Mouse (Mus musculus) ovary, adult 18-20 months (tissue): Measurements from ENCODE around the gene Icam4.

ENCODE experiments used
- DNase-seq: peaks from one replicate; pipeline ENCODE4 v3.0.0; 2022; ENCODE audit warnings: low spot score, mixed read lengths

The Icam4 gene

DNA sequence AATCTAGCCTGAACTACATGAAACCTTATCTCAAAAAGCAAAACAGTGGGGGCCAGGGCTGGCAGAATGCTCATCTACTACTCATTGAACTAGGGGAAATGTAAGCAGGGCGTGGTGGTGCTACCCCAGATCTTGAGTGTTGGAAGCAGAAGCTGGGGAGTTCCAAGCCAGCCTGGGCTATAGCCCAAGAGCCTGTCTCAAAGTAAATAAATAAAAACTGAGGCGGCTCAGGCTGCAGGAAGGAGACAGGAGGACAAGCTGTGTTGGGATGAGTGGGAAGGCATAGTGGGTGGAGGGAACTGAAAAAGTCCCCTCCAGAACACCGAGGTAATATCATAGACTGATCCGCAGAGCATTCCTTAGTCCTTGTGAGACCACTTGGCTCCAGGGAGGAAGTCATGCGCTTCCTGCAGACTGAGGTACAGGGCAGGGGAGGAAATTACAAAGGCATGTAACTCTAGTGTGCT lies 17.3 kb upstream of the Icam4 start:
- no peak for DNase-seq

DNA sequence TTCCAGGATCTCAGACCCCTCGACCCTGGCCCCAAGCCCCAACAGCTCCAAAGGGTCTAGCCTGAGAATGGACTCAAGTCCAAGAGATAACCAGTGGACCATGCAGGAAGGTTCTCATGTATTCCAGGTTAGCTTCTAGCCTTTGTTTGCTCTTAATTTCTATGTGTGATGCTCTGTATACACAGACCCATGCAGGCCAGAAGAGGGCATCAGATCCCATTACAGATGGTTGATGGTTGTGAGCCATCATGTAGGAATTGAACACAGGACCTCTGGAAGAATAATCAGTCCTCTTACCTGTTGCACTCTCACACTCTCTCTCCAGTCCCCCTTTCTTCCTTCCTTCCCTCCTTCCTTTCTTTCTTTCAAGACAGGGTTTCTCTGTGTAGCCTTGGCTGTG lies 16.8 kb upstream of the Icam4 start:
- no peak for DNase-seq

DNA sequence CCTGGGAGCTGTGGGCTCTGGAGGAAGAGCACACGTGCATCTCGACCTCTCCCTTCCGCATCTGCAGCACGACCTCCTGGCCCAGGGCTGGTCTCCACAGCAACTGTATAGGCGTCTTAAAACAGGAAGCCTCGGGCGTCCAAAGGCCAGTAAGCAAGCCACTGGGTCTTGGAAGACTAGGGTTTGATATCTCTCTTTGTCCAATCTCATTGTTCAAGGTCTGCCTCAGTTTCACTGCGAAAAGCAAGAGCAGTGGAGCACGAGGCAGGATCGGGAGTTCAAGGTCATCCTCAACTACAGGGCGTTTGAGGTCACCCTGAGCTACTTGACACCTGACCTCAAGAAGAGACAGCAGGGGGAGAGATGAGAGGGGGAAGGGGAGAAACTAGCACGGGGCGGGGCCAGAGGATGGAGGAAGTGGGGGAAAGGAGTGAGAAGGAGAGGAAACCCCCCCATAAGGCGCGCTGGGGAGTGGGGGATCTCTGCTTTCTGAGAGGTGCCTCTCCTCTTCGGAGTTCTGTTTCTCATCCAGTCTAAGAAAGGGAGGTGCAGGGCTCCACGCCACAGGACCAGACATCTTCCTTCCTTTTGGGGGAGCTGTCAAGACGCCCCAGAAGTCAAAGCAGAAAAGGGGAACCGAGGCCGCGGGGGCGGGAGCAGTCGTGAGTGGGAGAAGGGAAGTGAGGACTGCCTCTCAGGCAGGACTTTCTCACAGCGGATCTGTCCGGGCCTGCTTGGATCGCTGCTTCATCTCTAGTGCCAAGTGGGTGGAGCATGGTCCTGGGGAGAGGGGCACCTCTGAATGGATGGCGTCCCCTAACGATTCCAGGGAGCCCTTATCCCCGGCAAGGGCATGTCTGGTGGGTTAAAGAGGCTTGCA lies 14.2 kb upstream of the Icam4 start:
- DNase-seq: no peak

DNA sequence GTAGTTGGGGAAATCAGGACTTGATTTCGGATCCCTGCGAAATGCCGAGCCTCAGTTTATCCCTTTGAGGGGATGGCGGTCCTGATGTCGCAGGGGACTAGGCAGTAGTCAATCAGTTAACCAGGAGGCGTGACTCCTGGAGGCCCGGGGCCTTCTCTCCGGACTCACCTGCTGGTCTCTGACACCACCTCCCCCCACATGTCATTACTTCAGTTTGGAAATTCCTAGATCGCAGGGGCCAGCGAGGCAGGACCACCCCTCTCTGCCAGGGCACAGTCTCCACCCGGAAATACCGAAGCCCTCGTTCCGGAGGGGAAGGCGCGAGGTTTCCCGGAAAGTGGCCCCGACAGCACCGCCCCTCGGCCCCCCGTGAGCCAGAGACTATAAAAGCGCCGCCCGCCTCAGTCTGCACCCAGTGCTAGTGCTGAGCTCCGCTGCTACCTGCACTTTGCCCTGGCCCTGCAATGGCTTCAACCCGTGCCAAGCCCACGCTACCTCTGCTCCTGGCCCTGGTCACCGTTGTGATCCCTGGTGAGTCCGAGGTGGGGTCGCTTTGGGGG lies 13.5 kb upstream of the Icam4 start, which contains the start of gene Icam1:
TSS of gene Icam1 (plus strand) at position 415 of the 560 bp plus-strand sequence.
- DNase-seq: no peak

DNA sequence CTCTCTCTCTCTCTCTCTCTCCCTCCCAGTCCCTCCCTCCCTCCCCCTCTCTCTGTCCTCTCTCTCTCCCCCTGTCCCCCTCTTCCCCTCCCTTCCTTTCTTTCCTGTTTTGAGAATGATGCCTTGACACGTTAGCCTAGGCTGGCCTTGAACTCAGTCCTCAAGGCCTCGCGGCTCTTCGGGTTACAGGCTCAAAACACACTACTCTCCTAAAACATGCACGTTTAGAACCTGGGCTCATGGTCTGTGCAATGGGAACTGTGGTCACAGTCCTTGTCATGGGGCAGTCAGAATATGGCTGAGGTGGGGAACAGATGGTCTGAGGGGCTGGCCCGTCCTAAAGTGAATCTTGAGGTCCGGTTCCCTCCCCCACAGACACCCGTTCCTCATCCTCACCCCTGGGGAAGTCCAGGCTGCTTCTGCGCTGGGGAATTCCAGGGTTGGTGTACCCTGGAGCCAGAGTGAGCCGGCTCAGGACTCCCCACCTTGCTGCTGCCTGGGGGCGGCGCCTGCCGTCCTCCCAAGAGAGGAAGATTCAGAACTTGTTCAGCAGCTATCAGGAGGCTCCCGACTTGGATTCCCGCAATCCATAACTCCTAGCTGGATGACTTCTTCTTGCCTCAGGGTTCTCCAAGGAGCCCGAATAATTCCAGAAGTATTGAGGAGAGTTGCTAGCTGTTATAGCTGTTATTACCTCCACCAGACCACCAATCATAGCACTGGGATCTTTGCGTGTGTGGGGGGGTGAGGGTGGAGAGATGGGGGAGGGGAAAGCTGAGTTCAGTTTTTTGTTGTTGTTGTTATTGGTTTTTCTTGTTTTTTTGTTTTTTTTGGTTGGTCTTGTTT lies 12.6 kb upstream of the Icam4 start:
- no peak for DNase-seq

DNA sequence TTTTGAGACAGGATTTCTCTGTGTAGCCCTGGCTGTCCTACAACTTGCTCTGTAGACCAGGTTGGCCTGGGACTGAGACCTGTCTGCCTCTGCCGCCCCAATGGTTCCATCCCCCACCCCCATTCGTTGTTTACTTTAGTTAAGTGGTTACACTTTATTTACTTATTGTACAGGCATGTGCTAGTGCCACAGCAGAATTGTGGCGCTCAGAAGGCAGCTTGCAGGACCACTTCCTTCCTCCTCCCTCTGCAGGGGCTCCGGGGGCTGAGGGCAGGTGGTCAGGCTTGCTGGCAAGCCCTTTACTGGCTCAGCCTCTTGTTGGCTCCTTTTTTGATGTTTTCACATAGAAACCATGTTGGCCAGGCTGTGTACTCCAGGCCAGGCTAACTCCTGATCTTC lies 12.0 kb upstream of the Icam4 start:
- no peak for DNase-seq

DNA sequence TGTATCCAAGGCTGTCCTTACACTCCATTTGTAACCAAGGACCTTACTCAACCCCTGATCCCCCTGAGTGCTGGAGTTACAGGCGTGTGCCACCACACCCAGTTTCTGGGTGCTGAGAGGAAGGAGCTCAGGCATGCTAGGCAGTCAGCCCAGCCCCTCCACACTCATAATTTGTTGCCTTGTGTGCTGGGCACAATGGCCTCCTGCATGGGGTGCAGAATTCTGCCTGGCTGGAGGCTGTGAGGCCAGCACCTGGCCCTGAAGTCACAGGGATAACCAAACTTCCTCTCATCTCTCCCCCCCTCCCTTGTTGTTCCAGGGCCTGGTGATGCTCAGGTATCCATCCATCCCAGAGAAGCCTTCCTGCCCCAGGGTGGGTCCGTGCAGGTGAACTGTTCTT lies 10.6 kb upstream of the Icam4 start:
- DNase-seq: no peak

DNA sequence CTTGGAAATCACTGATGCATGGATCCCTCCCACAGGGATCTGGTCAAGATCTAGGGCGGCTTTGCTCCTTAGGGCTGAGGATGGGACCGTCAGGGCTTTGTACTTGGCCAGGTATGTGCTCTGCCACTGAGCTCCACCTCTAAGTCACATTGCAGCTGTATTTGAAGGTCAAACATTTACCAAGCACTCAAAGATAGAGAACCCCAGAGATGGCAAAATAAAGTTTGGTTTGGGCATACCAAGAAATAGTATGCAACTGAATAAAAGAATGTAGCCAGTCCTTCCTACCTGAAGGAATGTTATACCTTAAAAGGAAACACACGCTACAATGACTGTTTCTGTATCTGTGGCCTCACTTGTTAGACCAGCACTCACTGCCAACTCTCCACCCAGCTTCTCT lies 7.8 kb upstream of the Icam4 start:
- DNase-seq: no peak

DNA sequence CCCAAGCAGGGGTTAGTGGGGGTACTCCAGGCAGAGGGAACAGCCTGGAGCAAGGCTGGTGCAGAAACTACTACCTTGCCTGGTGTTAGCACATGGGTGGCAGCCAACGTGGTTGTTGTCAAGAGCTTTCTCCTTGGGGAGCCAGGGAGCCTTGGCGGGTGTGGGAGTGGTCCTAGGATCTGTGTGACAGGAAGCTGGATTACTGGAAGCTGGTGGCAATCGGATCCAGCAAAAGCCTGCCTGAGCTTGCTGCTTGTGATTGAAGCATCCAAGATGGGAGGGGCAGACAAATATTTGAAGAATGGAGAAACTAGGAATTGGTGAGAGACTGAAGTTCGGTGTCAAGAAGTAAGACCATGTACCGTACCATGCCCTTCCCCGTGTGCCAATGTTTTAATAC lies 6.9 kb upstream of the Icam4 start:
- no peak for DNase-seq

DNA sequence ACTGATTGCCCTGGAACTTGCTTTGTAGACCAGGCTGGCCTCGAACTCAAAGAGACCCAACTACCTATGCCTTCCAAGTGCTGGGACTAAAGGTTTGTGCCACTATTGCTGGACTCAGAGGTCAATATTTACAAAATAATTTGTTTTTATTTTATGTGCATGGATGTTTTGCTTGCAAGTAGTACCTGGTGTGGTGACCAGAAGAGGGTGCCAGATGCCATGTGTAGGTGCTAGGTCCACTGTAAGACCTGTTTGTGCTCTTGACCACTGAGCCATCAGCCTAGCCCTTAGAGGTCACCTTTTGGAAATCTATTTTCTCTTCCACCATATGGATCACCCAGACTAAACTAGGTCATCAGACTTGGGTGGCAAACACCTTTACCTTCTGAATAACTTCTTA lies 6.4 kb upstream of the Icam4 start:
- DNase-seq: no peak

DNA sequence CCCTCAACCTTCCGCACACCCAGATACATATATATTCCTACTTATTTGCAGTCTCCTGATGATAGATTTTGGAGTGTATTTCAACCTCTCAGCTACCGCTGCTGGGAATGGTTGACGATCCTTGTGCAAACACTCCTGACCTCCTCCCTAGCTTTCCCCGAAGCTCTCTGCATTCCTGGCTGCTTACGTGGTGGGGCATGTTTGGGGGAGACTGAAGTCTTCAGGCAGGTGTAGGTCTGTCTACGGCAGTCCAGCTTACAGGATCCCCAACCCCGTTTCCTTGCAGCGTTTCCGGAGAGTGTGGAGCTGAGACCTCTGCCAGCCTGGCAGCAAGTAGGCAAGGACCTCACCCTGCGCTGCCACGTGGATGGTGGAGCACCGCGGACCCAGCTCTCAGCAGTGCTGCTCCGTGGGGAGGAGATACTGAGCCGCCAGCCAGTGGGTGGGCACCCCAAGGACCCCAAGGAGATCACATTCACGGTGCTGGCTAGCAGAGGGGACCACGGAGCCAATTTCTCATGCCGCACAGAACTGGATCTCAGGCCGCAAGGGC lies 3.8 kb upstream of the Icam4 start:
- no peak for DNase-seq

DNA sequence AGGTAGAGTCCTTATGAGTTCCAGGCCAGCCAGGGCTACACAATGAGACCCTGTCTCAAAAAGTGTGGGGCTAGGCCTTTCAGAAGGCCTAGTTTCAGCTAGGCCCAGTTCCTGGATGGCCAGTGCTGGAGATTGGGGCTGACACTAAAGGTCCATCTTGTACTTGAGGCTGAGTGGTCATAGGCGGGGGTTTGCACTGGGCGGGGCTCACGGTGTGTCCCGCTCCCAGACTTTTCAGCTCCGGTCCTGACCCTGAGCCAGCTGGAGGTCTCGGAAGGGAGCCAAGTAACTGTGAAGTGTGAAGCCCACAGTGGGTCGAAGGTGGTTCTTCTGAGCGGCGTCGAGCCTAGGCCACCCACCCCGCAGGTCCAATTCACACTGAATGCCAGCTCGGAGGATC lies 2.3 kb upstream of the Icam4 start:
- no peak for DNase-seq

DNA sequence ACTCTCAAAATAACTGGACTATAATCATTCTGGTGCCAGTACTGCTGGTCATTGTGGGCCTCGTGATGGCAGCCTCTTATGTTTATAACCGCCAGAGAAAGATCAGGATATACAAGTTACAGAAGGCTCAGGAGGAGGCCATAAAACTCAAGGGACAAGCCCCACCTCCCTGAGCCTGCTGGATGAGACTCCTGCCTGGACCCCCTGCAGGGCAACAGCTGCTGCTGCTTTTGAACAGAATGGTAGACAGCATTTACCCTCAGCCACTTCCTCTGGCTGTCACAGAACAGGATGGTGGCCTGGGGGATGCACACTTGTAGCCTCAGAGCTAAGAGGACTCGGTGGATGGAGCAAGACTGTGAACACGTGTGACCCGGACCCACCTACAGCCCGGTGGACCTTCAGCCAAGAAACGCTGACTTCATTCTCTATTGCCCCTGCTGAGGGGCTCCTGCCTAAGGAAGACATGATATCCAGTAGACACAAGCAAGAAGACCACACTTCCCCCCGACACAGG lies 1.3 kb upstream of the Icam4 start:
- DNase-seq: no peak

DNA sequence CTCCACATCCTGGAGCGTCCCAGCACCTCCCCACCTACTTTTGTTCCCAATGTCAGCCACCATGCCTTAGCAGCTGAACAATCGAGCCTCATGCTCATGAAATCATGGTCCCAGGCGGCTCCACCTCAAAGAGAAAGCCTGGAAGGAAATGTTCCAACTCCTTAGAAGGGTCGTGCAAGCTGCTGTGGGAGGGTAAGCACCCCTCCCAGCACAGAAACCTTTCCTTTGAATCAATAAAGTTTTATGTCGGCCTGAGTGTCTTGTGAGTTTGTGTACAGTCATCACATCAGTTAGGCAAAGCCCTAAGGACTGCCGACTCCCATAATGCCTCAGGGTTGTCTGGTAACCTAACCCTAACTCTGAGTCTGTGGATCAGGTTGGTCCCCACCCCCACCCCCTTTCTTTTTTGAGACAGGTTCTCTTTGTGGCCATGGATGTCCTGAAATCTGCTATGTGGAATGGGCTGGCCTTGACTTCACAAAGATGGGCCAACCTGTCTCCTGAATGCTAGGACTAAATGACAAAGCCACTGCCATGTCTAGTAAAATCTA lies 538 bp upstream of the Icam4 start:
- DNase-seq: no peak

DNA sequence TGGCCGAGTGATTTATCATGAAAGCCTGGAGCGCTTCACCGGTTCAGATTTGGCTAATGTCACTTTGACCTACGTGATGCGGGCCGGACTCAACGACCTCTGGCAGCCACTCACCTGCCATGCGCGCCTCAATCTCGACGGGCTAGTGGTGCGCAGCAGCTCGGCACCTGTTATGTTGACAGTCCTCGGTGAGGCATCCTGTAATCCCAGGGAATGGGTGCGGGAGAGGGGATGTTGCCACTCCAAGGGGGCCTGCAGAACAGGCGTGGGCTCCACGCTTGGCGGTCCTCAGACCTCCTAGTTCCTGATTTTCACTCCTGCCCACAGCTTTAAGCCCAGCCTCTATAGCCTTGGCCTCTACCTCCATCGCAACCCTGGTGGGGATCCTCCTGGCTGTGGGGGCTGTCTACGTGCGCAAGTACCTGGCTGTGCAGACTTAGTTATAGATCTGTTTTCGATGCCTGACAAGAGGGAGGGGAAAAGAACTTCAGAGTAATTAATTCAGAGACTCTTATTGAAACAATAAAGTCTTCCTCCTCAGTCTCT lies 955 bp downstream of the Icam4 start:
- DNase-seq: no peak

DNA sequence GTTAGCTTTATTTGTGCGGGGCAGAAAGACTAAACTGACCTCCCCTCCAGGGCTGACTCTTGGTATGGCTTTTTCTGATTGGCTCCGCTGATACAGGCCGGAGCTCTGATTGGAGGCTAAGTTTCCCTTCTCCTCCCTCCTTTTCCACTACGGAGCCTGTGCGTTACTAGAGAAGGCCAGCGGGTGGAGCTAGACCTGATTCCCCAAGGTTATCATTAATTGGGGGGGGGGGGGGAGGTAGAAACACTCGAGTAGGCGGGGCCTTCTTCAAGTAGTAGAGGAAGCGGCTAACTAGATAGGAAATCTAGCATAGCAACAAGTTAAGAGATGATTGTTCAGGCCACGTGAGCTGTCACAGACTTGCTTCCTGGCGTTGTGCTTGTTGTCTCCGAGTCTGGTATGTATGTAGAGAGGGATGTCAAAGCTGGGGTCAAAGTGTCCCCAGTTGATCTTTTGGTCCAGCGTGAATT lies 1.6 kb downstream of the Icam4 start:
- DNase-seq: peak; percentile 83

DNA sequence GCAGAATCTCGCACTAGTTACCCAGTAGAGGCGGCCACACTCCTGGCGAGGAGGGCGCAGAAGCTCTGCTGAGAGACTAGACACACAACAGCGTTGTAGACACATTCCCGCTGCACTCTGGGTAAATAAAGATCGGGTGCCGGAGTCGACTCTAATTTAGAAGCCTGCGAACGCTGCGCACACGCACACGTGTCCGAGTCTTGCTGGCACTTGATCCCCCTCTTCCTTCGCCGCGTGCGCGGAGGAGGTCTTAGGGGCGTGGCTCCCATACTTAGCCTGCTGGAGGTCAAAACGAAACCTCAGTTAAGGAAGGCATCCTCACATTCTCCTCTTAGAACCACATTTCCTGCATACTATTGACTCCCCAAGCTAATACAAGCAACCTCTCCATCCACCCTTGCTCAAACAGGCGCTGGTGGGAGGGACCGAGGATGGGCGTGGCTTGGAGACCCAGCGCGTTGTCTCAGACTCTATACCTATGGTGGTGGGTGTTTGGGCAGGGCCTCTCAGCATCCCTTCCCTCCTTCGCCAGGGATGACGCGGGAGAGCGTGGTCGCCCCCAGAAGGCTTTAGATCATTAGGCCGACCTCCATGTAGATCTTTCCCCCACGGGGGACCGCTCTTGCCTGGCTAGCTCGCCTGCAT lies 2.2 kb downstream of the Icam4 start:
- DNase-seq: peak; percentile 43

DNA sequence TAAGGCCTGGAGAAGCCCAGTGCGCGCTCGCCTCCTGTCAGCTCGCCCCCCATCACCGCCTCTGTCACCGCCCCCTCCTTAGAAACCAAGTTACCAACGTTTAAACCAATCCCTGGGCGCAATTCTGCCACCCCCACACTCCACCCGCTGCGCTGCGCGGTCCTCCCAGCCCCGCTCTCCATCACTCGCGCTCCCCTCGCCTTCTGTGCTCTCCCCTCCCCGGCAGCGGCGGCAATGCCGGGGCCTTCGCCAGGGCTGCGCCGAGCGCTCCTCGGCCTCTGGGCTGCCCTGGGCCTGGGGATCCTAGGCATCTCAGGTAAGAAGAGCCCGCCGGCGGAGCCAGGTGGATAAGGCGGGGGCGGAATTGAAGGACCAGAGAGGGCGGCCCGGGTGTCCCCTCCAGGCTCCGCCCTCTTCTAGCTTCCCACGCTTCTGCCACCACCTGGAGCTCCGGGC lies 2.8 kb downstream of the Icam4 start, which contains the start of gene Icam5:
TSS of gene Icam5 (plus strand) at position 178 of the 456 bp plus-strand sequence.
- no peak for DNase-seq

DNA sequence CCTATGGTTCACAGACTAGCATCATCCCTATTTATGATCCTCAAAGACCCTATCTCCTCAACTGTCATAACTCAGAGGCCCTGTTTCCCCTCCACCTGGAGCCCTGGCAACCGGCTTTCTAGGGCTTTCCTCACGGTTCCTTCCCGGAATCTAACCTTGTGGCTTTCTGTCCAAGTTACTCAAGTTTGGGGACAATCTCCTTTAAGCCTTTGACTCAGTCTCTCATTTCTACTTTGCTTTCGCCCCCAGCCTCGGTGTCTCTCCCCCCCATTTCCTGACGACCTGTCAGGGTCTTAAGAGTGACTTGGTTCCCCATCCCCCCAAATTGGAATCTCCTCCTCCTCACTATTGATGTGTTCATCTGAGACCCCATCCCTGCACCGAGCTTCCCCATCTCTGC lies 3.3 kb downstream of the Icam4 start:
- no peak for DNase-seq

DNA sequence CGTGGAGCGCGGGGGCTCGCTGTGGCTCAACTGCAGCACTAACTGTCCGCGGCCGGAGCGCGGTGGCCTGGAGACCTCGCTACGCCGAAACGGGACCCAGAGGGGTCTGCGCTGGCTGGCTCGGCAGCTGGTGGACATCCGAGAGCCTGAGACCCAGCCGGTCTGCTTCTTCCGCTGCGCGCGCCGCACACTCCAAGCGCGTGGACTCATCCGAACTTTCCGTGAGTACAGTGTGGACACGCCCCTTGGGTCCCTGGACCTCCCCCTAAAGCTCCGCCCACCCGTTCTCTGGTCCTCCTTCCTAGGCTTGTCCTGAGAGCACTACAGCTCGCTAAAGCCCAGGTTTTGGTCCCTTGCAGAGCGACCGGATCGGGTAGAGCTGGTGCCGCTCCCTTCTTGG lies 4.0 kb downstream of the Icam4 start:
- peak; percentile 77 for DNase-seq
